Mouse (Mus musculus) hindbrain, embryonic 16.5 days (tissue): Measurements from ENCODE around the gene Dap. TPM values are rescaled to one million over a fixed set of nuclear protein-coding genes. Genes with fewer than 3 reads are reported as not detected.

Experiments used
- ATAC-seq: fragments of 200-750 bp; cut with Nextera tagmentation; 2 replicates; pipeline ENCODE4 v1.8.0; 2017; ENCODE audit warnings: moderate TSS enrichment, moderate library complexity
- H3K27ac ChIP-seq: fragments of 300-500 bp; sonication (generic); 2 replicates; pipeline ENCODE4 v1.5.1; 2014; ENCODE audit warnings: low read depth, mild to moderate bottlenecking, control low read depth, low read length, moderate library complexity
- H3K27me3 ChIP-seq: fragments of 300-500 bp; sonication (generic); replicated peaks from 2 replicates; pipeline ENCODE4 v1.6.1; 2014; ENCODE audit warnings: low read length; ENCODE audit not compliant: control insufficient read depth, insufficient read depth
- H3K36me3 ChIP-seq: fragments of 300-500 bp; sonication (generic); 2 replicates; pipeline ENCODE4 v1.6.1; 2014; ENCODE audit warnings: mild to moderate bottlenecking, low read length, moderate library complexity, mixed read lengths; ENCODE audit not compliant: control insufficient read depth, insufficient read depth
- H3K4me1 ChIP-seq: fragments of 300-500 bp; sonication (generic); 2 replicates; pipeline ENCODE4 v1.6.1; 2014; ENCODE audit warnings: low read depth, low read length; ENCODE audit not compliant: control insufficient read depth, insufficient read depth
- H3K4me2 ChIP-seq: fragments of 300-500 bp; sonication (generic); 2 replicates; pipeline ENCODE4 v1.6.1; 2014; ENCODE audit warnings: mild to moderate bottlenecking, low read length, control low read depth, moderate library complexity
- H3K4me3 ChIP-seq: fragments of 300-500 bp; sonication (generic); 2 replicates; pipeline ENCODE4 v1.5.1; 2014; ENCODE audit warnings: mild to moderate bottlenecking, low read length, control low read depth, moderate library complexity
- H3K9ac ChIP-seq: fragments of 300-500 bp; sonication (generic); 2 replicates; pipeline ENCODE4 v1.6.1; 2014; ENCODE audit warnings: low read depth, mild to moderate bottlenecking, control low read depth, low read length, moderate library complexity
- H3K9me3 ChIP-seq: fragments of 300-500 bp; sonication (generic); 2 replicates; pipeline ENCODE4 v1.6.1; 2014; ENCODE audit warnings: mild to moderate bottlenecking, low read length, moderate library complexity; ENCODE audit not compliant: control insufficient read depth
- WGBS: fragments of 180-500 bp; shearing (Covaris S2); extraction: QIAGEN DNeasy Blood & Tissue Kit; methylation state at CpG from one replicate; pipeline ENCODE4 v1.1.7; 2014; 5-methylcytosine and 5-hydroxymethylcytosine counted together
- polyA plus RNA-seq: library from polyadenylated mRNA; unstranded; fragments of >200 nt; fragmentation: Nextera tagmentation; extraction: Ambion mirVana; gene quantifications from 2 replicates; pipeline ENCODE4 v1.2.1, GENCODE M21; 2015

Gene Dap
- polyA plus RNA-seq, 1 experiment from 2014 or later, result 20.9 TPM

GRCm38 (mm10) chr15:31265845-31266244 is 41.7 kb downstream of the Dap start:
- 75% methylated on average over 12 of the region's 12 CpGs for WGBS
- no peak overlapping the region for H3K27ac ChIP-seq
- no peaks in the 10 kb centered on the region for H3K36me3 ChIP-seq
- no peak overlapping the region for H3K4me3 ChIP-seq
- H3K9me3 ChIP-seq, result no peaks in the 10 kb centered on the region
- 0 out of 2 replicates have a peak, but pooled peaks have one; percentile 6 for ATAC-seq
- no peaks in the 10 kb centered on the region for H3K27me3 ChIP-seq
- H3K4me1 ChIP-seq, result no peaks in the 10 kb centered on the region
- no peak overlapping the region for H3K9ac ChIP-seq
- no peak overlapping the region for H3K4me2 ChIP-seq

GRCm38 (mm10) chr15:31268148-31268547 is 44.0 kb downstream of the Dap start:
- no peak overlapping the region for H3K4me3 ChIP-seq
- H3K27me3 ChIP-seq, result no peaks in the 10 kb centered on the region
- H3K9ac ChIP-seq, result no peak overlapping the region
- H3K36me3 ChIP-seq, result no peaks in the 10 kb centered on the region
- WGBS, result 87% methylated on average over 6 of the region's 6 CpGs
- H3K27ac ChIP-seq, result no peak overlapping the region
- H3K4me2 ChIP-seq, result no peak overlapping the region
- H3K4me1 ChIP-seq, result no peaks in the 10 kb centered on the region
- no peak for ATAC-seq
- no peaks in the 10 kb centered on the region for H3K9me3 ChIP-seq

GRCm38 (mm10) chr15:31269558-31269957 is 45.4 kb downstream of the Dap start:
- no peak overlapping the region for H3K4me3 ChIP-seq
- H3K4me1 ChIP-seq, result no peaks in the 10 kb centered on the region
- WGBS, result 94% methylated on average over 4 of the region's 4 CpGs
- no peaks in the 10 kb centered on the region for H3K36me3 ChIP-seq
- H3K27ac ChIP-seq, result no peak overlapping the region
- no peak overlapping the region for H3K9ac ChIP-seq
- H3K4me2 ChIP-seq, result no peak overlapping the region
- no peaks in the 10 kb centered on the region for H3K27me3 ChIP-seq
- no peaks in the 10 kb centered on the region for H3K9me3 ChIP-seq
- ATAC-seq, result no peak

GRCm38 (mm10) chr15:31272695-31273094 is 48.6 kb downstream of the Dap start:
- 74% methylated on average over 7 of the region's 7 CpGs for WGBS

GRCm38 (mm10) chr15:31273509-31273908 is 49.4 kb downstream of the Dap start:
- Histone ChIP-seq H3K4me1 (no peaks in the 10 kb centered on the region), H3K9ac (no peak overlapping the region), H3K27me3 (no peaks in the 10 kb centered on the region), H3K36me3 (no peaks in the 10 kb centered on the region), H3K27ac (no peak overlapping the region), H3K9me3 (no peaks in the 10 kb centered on the region), H3K4me3 (no peak overlapping the region), H3K4me2 (no peak overlapping the region)
- WGBS, result 82% methylated on average over 10 of the region's 10 CpGs
- ATAC-seq, result no peak

More at GRCm38 (mm10) chr15:31272695-31273094, 48.6 kb downstream of the Dap start:
- Histone ChIP-seq H3K9me3 (no peaks in the 10 kb centered on the region), H3K4me2 (no peak overlapping the region), H3K27ac (no peak overlapping the region), H3K36me3 (no peaks in the 10 kb centered on the region), H3K4me3 (no peak overlapping the region), H3K27me3 (no peaks in the 10 kb centered on the region), H3K4me1 (no peaks in the 10 kb centered on the region), H3K9ac (no peak overlapping the region)
- peak; percentile 44 for ATAC-seq

GRCm38 (mm10) chr15:31278090-31278489 is 54.0 kb downstream of the Dap start:
- no peak overlapping the region for H3K27ac ChIP-seq
- no peaks in the 10 kb centered on the region for H3K36me3 ChIP-seq
- H3K4me1 ChIP-seq, result no peaks in the 10 kb centered on the region; the same call in 1 of the 2 replicates
- H3K9me3 ChIP-seq, result no peaks in the 10 kb centered on the region
- no peaks in the 10 kb centered on the region for H3K27me3 ChIP-seq
- H3K9ac ChIP-seq, result no peak overlapping the region
- H3K4me3 ChIP-seq, result no peak overlapping the region
- peak; percentile 19; the same call in 1 of the 2 replicates for ATAC-seq
- 35% methylated on average over 4 of the region's 4 CpGs for WGBS
- no peak overlapping the region for H3K4me2 ChIP-seq

GRCm38 (mm10) chr15:31279120-31279519 is 55.0 kb downstream of the Dap start:
- Histone ChIP-seq H3K27me3 (no peaks in the 10 kb centered on the region), H3K27ac (no peak overlapping the region), H3K4me1 (no peaks in the 10 kb centered on the region; the same call in 1 of the 2 replicates), H3K36me3 (no peaks in the 10 kb centered on the region), H3K4me3 (no peak overlapping the region), H3K9ac (no peak overlapping the region), H3K9me3 (no peaks in the 10 kb centered on the region), H3K4me2 (no peak overlapping the region)
- no peak for ATAC-seq
- WGBS, result 79% methylated on average over 2 of the region's 2 CpGs

- no peaks in the 10 kb centered on the region for H3K9me3 ChIP-seq
- no peak overlapping the region for H3K27ac ChIP-seq
- H3K4me1 ChIP-seq, result no peaks in the 10 kb centered on the region; the same call in 1 of the 2 replicates
- H3K4me2 ChIP-seq, result no peak overlapping the region
- H3K9ac ChIP-seq, result no peak overlapping the region
- no peaks in the 10 kb centered on the region for H3K36me3 ChIP-seq
- no peaks in the 10 kb centered on the region for H3K27me3 ChIP-seq
- H3K4me3 ChIP-seq, result no peak overlapping the region
- ATAC-seq, result no peak
- 71% methylated on average over 6 of the region's 6 CpGs for WGBS
Observed at GRCm38 (mm10) chr15:31279577-31280004, 55.5 kb downstream of the Dap start.

GRCm38 (mm10) chr15:31280059-31280458 is 55.9 kb downstream of the Dap start:
- H3K4me1 ChIP-seq, result no peaks in the 10 kb centered on the region; the same call in 1 of the 2 replicates
- 70% methylated on average over 5 of the region's 5 CpGs for WGBS
- H3K27me3 ChIP-seq, result no peaks in the 10 kb centered on the region
- ATAC-seq, result no peak
- no peak overlapping the region for H3K27ac ChIP-seq
- no peak overlapping the region for H3K9ac ChIP-seq
- H3K9me3 ChIP-seq, result no peaks in the 10 kb centered on the region
- H3K4me3 ChIP-seq, result no peak overlapping the region
- no peaks in the 10 kb centered on the region for H3K36me3 ChIP-seq
- no peak overlapping the region for H3K4me2 ChIP-seq

- no peaks in the 10 kb centered on the region for H3K27me3 ChIP-seq
- no peak overlapping the region for H3K4me3 ChIP-seq
- H3K27ac ChIP-seq, result no peak overlapping the region
- H3K4me1 ChIP-seq, result no peaks in the 10 kb centered on the region; the same call in 1 of the 2 replicates
- ATAC-seq, result no peak
- H3K9ac ChIP-seq, result no peak overlapping the region
- H3K4me2 ChIP-seq, result no peak overlapping the region
- 66% methylated on average over 2 of the region's 2 CpGs for WGBS
- H3K36me3 ChIP-seq, result no peaks in the 10 kb centered on the region
- no peaks in the 10 kb centered on the region for H3K9me3 ChIP-seq
Observed at GRCm38 (mm10) chr15:31280683-31281082, 56.6 kb downstream of the Dap start.
